Mouse (Mus musculus): ENCODE data around the gene Trim63.

Trim63 gene

DNA sequence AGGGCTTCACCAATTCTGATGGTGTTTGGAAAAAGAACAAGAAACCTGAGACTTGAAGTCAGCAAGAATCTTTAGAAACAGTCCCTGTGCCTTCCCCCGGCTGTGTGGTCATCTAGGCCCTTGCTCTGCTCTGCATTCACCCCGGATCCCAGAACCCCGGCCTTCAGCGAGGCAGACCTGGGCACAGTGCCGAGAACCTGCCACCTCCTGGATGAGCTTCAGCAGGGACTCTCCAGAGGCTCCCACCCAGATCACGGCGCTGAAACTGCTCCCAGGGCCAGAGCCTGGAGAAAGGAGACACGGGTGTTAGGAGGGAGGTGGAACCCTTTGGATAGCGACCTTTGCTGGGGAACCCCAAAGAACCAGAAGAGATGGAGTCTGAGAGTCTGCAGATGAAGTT lies 47.2 kb downstream of the Trim63 start:
- intact Hi-C loops (cut with DNase I) = no loop called here

GRCm38 (mm10) chr4:134362586-134362985 lies 47.7 kb downstream of the Trim63 start:
- intact Hi-C loops (cut with DNase I) = no loop called here

DNA sequence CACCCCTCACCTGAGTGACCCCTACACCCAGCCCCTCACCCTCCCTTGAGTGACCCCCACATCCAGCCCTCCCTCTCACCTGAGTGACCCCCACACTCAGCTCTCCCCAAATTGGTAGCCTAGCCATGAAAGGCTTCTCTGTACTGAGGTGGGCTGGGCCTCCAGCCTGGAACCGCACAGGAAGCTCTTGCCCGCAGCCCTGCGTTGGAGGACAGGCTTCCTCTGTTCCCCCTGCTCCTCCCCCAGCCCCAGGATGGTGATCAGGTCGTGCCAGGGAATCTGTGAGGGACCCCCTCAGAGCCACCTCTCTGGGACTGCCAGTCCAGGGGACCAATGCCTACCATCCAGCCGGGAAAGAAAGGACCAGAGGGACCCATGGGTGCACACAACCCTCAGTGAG lies 50.4 kb downstream of the Trim63 start:
- intact Hi-C loops (cut with DNase I) = no loop called here

GRCm38 (mm10) chr4:134370649-134371221 lies 55.8 kb downstream of the Trim63 start:
- intact Hi-C loops (cut with DNase I) = no loop called here

DNA sequence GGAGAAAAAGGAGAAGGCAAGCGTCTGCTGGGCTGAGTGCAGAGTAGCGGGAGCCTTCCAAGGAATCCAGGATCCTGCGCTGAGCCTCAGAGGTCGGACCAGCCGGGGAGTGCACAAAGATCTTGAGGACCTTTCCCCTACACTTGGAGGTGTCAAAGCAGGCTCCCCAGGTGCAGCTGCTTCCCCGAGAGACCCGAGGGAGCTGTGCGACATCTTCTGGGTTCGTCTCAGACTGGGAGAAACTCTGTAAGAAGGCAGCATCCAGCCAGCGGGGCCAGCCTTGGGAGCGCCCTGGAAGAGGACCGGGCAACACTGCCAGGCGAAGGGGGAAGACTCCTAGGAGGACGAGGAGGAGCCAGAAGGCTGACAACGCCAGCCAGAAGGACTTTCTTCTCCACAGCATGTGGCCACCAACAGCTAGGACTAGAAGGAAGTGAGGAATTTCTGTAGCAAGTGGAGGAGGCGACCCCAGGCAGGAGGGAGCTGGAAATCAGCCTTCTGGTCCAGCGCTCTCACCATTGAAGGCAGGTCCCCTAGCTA lies 56.5 kb downstream of the Trim63 start:
- intact Hi-C loops (cut with DNase I) = no loop called here

GRCm38 (mm10) chr4:134372294-134372747 lies 57.4 kb downstream of the Trim63 start:
- intact Hi-C loops (cut with DNase I) = no loop called here

DNA sequence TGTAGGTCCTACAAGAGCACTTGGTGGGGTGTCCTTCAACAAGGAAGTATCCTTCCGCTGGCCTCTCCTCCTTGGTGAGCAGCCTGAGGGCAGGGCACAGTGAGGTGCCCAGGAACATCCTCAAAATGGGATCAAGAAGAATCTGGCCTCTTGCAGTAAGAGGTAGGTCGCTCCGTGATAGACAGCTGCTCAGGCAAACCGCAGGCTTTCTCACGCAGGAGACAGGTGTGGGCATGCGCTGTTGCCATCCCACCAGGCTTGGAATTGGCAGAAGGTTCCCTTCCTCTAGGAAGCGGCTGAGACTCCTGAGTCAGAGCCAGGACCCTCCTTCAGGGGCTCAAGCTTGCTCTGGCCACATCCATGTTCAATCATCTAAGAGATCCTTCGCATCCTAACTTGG lies 58.4 kb downstream of the Trim63 start:
- intact Hi-C loops (cut with DNase I) = no loop called here

DNA sequence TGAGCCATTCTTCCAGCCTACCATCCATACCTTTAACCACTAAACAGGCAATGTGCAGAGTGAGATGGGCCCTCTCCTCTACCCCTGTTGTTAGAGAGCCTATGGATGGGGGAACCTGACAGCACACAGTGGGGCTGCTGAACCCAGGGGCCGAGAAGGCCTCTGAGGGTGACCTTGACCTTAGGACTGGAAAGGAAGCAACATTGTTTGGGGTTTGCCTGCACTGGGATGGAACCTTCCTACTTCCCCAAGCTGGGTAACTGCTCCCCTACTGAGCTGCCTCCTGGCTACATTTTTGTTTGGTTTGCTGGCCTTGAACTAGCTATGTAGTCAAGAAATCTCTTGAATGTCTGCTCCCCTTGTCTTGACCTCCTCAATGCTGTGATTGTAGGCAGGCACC lies 59.4 kb downstream of the Trim63 start:
- intact Hi-C loops (cut with DNase I) = no loop called here

DNA sequence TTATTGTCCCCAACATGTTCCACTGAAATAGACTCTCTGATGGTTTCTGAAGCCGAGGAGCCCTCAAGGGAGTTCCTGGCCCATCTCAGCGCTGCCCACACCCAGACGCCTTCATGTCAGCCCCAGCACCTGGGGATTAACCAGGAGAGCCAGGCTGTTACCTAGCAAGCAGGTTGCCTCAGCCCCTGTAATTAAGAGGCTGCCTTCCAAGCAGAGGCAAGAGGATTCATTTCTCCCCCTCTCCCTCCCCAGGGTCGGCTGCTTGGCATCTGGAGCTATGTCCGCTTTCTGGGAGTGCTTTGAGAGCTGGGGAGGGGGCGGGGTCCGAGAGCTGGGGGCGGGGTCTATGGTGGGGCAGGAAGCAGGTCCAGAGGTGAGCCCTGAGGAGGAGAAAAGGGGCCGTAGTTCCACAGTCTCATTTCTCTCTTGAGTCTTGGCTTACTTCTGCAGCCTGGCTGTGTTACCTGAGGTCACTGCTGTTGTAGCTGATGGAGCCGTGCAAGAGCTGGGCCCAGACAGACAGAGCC lies 63.2 kb downstream of the Trim63 start:
- intact Hi-C loops (cut with DNase I) = no loop called here
